ENCODE assay signal across 9 mouse cellular contexts in genomic region chr7:29383255-29383654, GRCm38 (mm10).
DNase-seq lines count a peak whose midpoint lies in the region; ATAC-seq and TF ChIP-seq lines count a peak whose summit lies in the region.
"Had no signal": no experiment of that assay in that cellular context is flagged by ENCODE, and none has a peak within 500 bp of the region (broad histone marks: within the 10 kb centered on the region; RNA-seq: fewer than 3 reads in every experiment).

No protein-coding gene starts in this region.

- WGBS in forebrain, embryonic 10.5 days, result 31% methylated on average over 10 of the region's 10 CpGs
- 28% methylated on average over 10 of the region's 10 CpGs for WGBS in lung, embryonic 14.5 days
- WGBS in olfactory bulb, adult 2 months, result 30% methylated on average over 10 of the region's 10 CpGs

- intact Hi-C loops in heart, postnatal 14 days (cut with DNase I), result loop anchor here (1.0 to 5.0 kb wide), 2 partner anchors 79 to 139 kb away; no protein-coding TSS in a partner anchor

- peak; percentile 67 for DNase-seq in CH12.LX (ENCODE audit: extremely low read depth)
- DNase-seq in brain, embryonic 14.5 days (ENCODE audit: low read depth), result peak; percentile 83
- DNase-seq in forebrain, embryonic 10.5 days (ENCODE audit: extremely low spot score, low spot score), result peak; percentile 86
- DNase-seq in heart, postnatal 14 days, result peak; percentile 91 to 95
- peak; percentile 81 to 95 for DNase-seq in kidney, postnatal 36 days
- peak; percentile 94 for DNase-seq in lung, embryonic 14.5 days
- peak; percentile 76 for DNase-seq in testis, postnatal 14 days (ENCODE audit: low spot score)

- H3K9me3 ChIP-seq in CH12.LX (replicated peaks; ENCODE audit: low read length), result no peaks in the 10 kb centered on the region
- H3K9me3 ChIP-seq in forebrain, embryonic 10.5 days, result no peaks in the 10 kb centered on the region
- no peaks in the 10 kb centered on the region for H3K9me3 ChIP-seq in lung, embryonic 14.5 days (ENCODE audit: low read depth, low read length)

- no peak for TF ChIP-seq EP300 in CH12.LX (IDR thresholded peaks at IDR 0.05; ENCODE audit: low read length)

- no peaks in the 10 kb centered on the region for H3K79me2 ChIP-seq in CH12.LX (replicated peaks; ENCODE audit: control insufficient read depth, extremely low read depth, insufficient read depth, poor library complexity, severe bottlenecking)

- peak; percentile 64 for TF ChIP-seq RAD21 in CH12.LX (IDR thresholded peaks at IDR 0.05; ENCODE audit: low read depth, low read length)

- TF ChIP-seq POLR2A in CH12.LX (IDR thresholded peaks at IDR 0.05; ENCODE audit: low read depth, low read length), result no peak
- TF ChIP-seq POLR2A in brain, embryonic 14.5 days (IDR thresholded peaks at IDR 0.05; ENCODE audit: borderline replicate concordance, extremely low read depth, insufficient read depth, insufficient read length, poor library complexity, severe bottlenecking), result no peak
- no peak for TF ChIP-seq POLR2A in olfactory bulb, adult 2 months (IDR thresholded peaks at IDR 0.05; ENCODE audit: insufficient read depth, low read depth, low read length)

- no peak overlapping the region for H3K27ac ChIP-seq in CH12.LX (ENCODE audit: insufficient read depth, low read depth)
- peak overlapping the region; percentile 40; the same call in 1 of the 2 replicates for H3K27ac ChIP-seq in forebrain, embryonic 10.5 days
- no peak overlapping the region for H3K27ac ChIP-seq in lung, embryonic 14.5 days (ENCODE audit: low read depth)
- H3K27ac ChIP-seq in olfactory bulb, adult 2 months (ENCODE audit: insufficient read depth, low read depth, low read length), result no peak overlapping the region

- H3K36me3 ChIP-seq in CH12.LX (replicated peaks in 1 of 2; ENCODE audit: control insufficient read depth in 1 of 2, insufficient read depth in 1 of 2, low read length in 1 of 2), result peaks cover 9 to 61% of the 10 kb centered on the region in 2 experiments
- H3K36me3 ChIP-seq in forebrain, embryonic 10.5 days (replicated peaks), result peaks cover 73% of the 10 kb centered on the region
- peaks cover 66% of the 10 kb centered on the region for H3K36me3 ChIP-seq in lung, embryonic 14.5 days (ENCODE audit: insufficient read depth)

- no peak overlapping the region for H3K9ac ChIP-seq in CH12.LX (ENCODE audit: insufficient read depth, low read depth)
- H3K9ac ChIP-seq in lung, embryonic 14.5 days, result no peak overlapping the region

- H3K4me3 ChIP-seq in CH12.LX (replicated peaks in 1 of 3; ENCODE audit: low read depth in 2 of 3, low read length in 2 of 3, poor library complexity in 1 of 3), result no peak overlapping the region
- H3K4me3 ChIP-seq in forebrain, embryonic 10.5 days, result no peak overlapping the region
- no peak overlapping the region for H3K4me3 ChIP-seq in lung, embryonic 14.5 days (ENCODE audit: low read depth, low read length)
- no peak overlapping the region for H3K4me3 ChIP-seq in olfactory bulb, adult 2 months (ENCODE audit: insufficient read depth, low read depth, low read length)
- H3K4me3 ChIP-seq: erythroblast, embryonic 14.5 days had no signal

- dilution Hi-C loops in CH12.LX (cut with MboI; ENCODE audit: extremely low pct_ligation_motif_present, extremely low pct_unique_long_range_greater_than_20kb, low sequenced_read_pairs), result no loop called here

- in situ Hi-C loops in CH12.LX (cut with MboI; ENCODE audit: low pct_ligation_motif_present, low pct_unique_long_range_greater_than_20kb, low sequenced_read_pairs), result loop anchor here (5.0 kb wide), 1 partner anchor 139 kb away; no protein-coding TSS in a partner anchor

- no peaks in the 10 kb centered on the region for H3K4me1 ChIP-seq in CH12.LX (ENCODE audit: control insufficient read depth in 1 of 2, insufficient read depth in 2 of 2)
- H3K4me1 ChIP-seq in forebrain, embryonic 10.5 days, result peaks cover 7% of the 10 kb centered on the region; the same call in 1 of the 2 replicates
- no peaks in the 10 kb centered on the region for H3K4me1 ChIP-seq in lung, embryonic 14.5 days (ENCODE audit: insufficient read depth)
- no peaks in the 10 kb centered on the region for H3K4me1 ChIP-seq in olfactory bulb, adult 2 months (ENCODE audit: control insufficient read depth, insufficient read depth, low read length)

- no peaks in the 10 kb centered on the region for H3K27me3 ChIP-seq in CH12.LX (replicated peaks)
- no peaks in the 10 kb centered on the region for H3K27me3 ChIP-seq in forebrain, embryonic 10.5 days (ENCODE audit: poor library complexity, severe bottlenecking)
- H3K27me3 ChIP-seq in lung, embryonic 14.5 days (ENCODE audit: insufficient read depth, low read length), result no peaks in the 10 kb centered on the region

- ATAC-seq in lung, embryonic 14.5 days (ENCODE audit: insufficient read depth), result peak; percentile 82

- no peak overlapping the region for H3K4me2 ChIP-seq in CH12.LX (ENCODE audit: insufficient read depth, low read depth, poor library complexity, severe bottlenecking)
- H3K4me2 ChIP-seq in lung, embryonic 14.5 days, result no peak overlapping the region

- peak; percentile 87 to 91 for TF ChIP-seq CTCF in CH12.LX (conservative IDR thresholded peaks at IDR 0.05 in 1 of 2, IDR thresholded peaks at IDR 0.05 in 1 of 2; ENCODE audit: low read depth in 2 of 2, low read length in 2 of 2)
- TF ChIP-seq CTCF in brain, embryonic 14.5 days (IDR thresholded peaks at IDR 0.05; ENCODE audit: borderline replicate concordance, extremely low read depth, insufficient read depth, insufficient read length), result peak; percentile 98
- TF ChIP-seq CTCF in lung, embryonic 14.5 days (IDR thresholded peaks at IDR 0.05; ENCODE audit: low read depth), result peak; percentile 99
- peak; percentile 95 for TF ChIP-seq CTCF in olfactory bulb, adult 2 months (IDR thresholded peaks at IDR 0.05; ENCODE audit: insufficient read depth, low read depth, low read length)

TF ChIP-seq in CH12.LX, 34 proteins besides CTCF, POLR2A, EP300 and RAD21:
- TF ChIP-seq IRF4 (IDR thresholded peaks at IDR 0.05; ENCODE audit: low read depth, low read length) (no peak), KAT2A (IDR thresholded peaks at IDR 0.05; ENCODE audit: insufficient replicate concordance, low read length) (no peak), ZC3H11A (IDR thresholded peaks at IDR 0.05; ENCODE audit: low read depth, low read length) (peak; percentile 53; the same call in 1 of the 2 replicates), ZKSCAN1 (IDR thresholded peaks at IDR 0.05; ENCODE audit: borderline replicate concordance, low read depth, low read length) (no peak), GABPA (IDR thresholded peaks at IDR 0.05; ENCODE audit: insufficient replicate concordance, low read depth, low read length) (no peak), HCFC1 (IDR thresholded peaks at IDR 0.05; ENCODE audit: low read depth, low read length) (peak; percentile 20; the same call in 1 of the 2 replicates), MAZ (IDR thresholded peaks at IDR 0.05; ENCODE audit: low read depth, low read length) (no peak), PAX5 (IDR thresholded peaks at IDR 0.05; ENCODE audit: low read length) (no peak), ZNF384 (IDR thresholded peaks at IDR 0.05; ENCODE audit: low read depth, low read length) (no peak), CHD2 (IDR thresholded peaks at IDR 0.05; ENCODE audit: low read length) (no peak), BHLHE40 (IDR thresholded peaks at IDR 0.05; ENCODE audit: low read depth, low read length) (no peak), RCOR1 (conservative IDR thresholded peaks at IDR 0.05; ENCODE audit: low read depth, low read length) (no peak), NELFE (IDR thresholded peaks at IDR 0.05; ENCODE audit: low read depth, low read length) (no peak), NRF1 (IDR thresholded peaks at IDR 0.05; ENCODE audit: low read depth, low read length) (no peak), E2F4 (IDR thresholded peaks at IDR 0.05; ENCODE audit: insufficient replicate concordance, low read depth, low read length) (no peak), SIN3A (IDR thresholded peaks at IDR 0.05; ENCODE audit: low read length) (no peak), POLR2AphosphoS2 (IDR thresholded peaks at IDR 0.05; ENCODE audit: low read depth, low read length) (no peak), ZMIZ1 (IDR thresholded peaks at IDR 0.05; ENCODE audit: low read depth, low read length) (no peak), MYC (IDR thresholded peaks at IDR 0.05; ENCODE audit: low read depth, low read length) (no peak), JUND (conservative IDR thresholded peaks at IDR 0.05; ENCODE audit: low read depth, low read length) (no peak), MAFK (IDR thresholded peaks at IDR 0.05; ENCODE audit: insufficient replicate concordance, low read length) (no peak), TCF12 (IDR thresholded peaks at IDR 0.05; ENCODE audit: low read depth, low read length) (no peak), CHD1 (IDR thresholded peaks at IDR 0.05; ENCODE audit: low read depth, low read length) (no peak), SMC3 (IDR thresholded peaks at IDR 0.05; ENCODE audit: low read depth, low read length) (peak; percentile 97), USF2 (conservative IDR thresholded peaks at IDR 0.05; ENCODE audit: low read depth, low read length) (no peak)
